Mouse (Mus musculus): ENCODE data around the gene Tcea3.

DNA sequence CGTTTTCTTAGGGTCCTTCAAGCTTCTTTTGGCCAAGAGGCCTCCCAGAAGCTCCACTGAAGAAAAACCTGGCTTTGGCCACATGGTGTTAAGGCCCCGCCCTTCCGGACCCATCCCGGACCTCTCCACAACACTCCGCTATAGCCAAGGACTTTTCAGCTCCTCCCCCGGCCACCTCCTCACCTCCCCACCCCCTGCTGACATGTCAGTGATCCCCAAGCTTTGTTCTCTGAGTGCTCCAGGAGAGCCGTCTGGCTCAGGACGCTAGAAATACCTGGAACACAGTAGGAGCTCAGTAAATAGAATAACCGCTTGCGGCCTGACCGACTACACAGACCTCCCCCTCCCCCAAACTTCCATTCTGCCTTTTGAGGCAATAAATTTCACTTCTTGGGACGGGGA, 960 bp upstream of the Tcea3 start:
- TF ChIP-seq TAL1 (conservative IDR thresholded peaks at IDR 0.05; ENCODE audit: low read depth, low read length) (no peak), CTCF (IDR thresholded peaks at IDR 0.05; ENCODE audit: low read depth, low read length) (no peak), GATA1 (IDR thresholded peaks at IDR 0.05; ENCODE audit: borderline replicate concordance, low read length) (no peak)
